Comparison of ENCODE assay signal across 10 mouse cellular contexts in the genomic region with DNA sequence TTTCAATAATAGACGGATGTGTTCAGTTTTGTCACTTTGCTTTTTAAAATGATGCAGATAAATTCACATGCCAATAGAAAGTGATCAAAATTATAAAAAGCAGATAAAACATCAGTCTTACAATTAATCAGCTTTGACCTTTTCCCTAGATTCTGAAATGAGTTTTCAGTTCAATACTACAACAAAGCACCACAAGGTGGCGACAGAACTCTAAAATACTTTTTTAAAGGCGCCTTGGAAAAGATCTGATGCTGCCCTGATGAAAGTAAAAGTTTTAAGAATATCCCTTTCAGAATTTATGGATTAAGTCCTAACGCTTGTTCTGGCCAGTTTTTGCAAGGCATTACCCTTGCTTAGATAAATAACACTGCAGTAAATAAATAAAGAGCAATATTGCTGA. TPM values are rescaled to one million over a fixed set of nuclear protein-coding genes. Genes with fewer than 3 reads are reported as not detected.
DNase-seq lines count a peak whose midpoint lies in the region; ATAC-seq and TF ChIP-seq lines count a peak whose summit lies in the region.
"Had no signal": no experiment of that assay in that cellular context is flagged by ENCODE, and none has a peak within 500 bp of the region (broad histone marks: within the 10 kb centered on the region; RNA-seq: fewer than 3 reads in every experiment).

No protein-coding gene starts in this region.

- no peaks in the 10 kb centered on the region for H3K36me3 ChIP-seq in MEL (ENCODE audit: control insufficient read depth in 1 of 2, insufficient read depth in 2 of 2, low read length in 2 of 2)
- H3K36me3 ChIP-seq in heart, embryonic 12.5 days, result no peaks in the 10 kb centered on the region
- no peaks in the 10 kb centered on the region for H3K36me3 ChIP-seq in midbrain, postnatal 0 days (ENCODE audit: insufficient read depth, low read length)
- H3K36me3 ChIP-seq: midbrain, embryonic 12.5 days had no signal

- H3K9ac ChIP-seq in MEL (ENCODE audit: control insufficient read depth, low read depth, low read length, poor library complexity, severe bottlenecking), result no peak overlapping the region
- H3K9ac ChIP-seq in heart, embryonic 12.5 days, result no peak overlapping the region
- no peak overlapping the region for H3K9ac ChIP-seq in midbrain, postnatal 0 days (replicated peaks; ENCODE audit: low read length, poor library complexity, severe bottlenecking)
- H3K9ac ChIP-seq: midbrain, embryonic 12.5 days had no signal

- H3K27me3 ChIP-seq in MEL (ENCODE audit: control insufficient read depth in 1 of 2, insufficient read depth in 2 of 2, low read length in 2 of 2), result no peaks in the 10 kb centered on the region; a peak in 1 of 4 replicates
- H3K27me3 ChIP-seq in heart, embryonic 12.5 days (replicated peaks), result no peaks in the 10 kb centered on the region
- H3K27me3 ChIP-seq in midbrain, postnatal 0 days (ENCODE audit: insufficient read depth, low read length), result no peaks in the 10 kb centered on the region
- H3K27me3 ChIP-seq: midbrain, embryonic 12.5 days had no signal

- no peak overlapping the region for H3K27ac ChIP-seq in MEL (ENCODE audit: control insufficient read depth, low read depth, low read length)
- H3K27ac ChIP-seq in heart, embryonic 12.5 days (ENCODE audit: poor library complexity, severe bottlenecking), result no peak overlapping the region
- no peak overlapping the region for H3K27ac ChIP-seq in midbrain, postnatal 0 days (ENCODE audit: low read depth, low read length)
- H3K27ac ChIP-seq: midbrain, embryonic 12.5 days had no signal

- no peak overlapping the region for H3K4me3 ChIP-seq in MEL (ENCODE audit: control insufficient read depth in 1 of 2, insufficient read depth in 1 of 2, low read depth in 2 of 2, low read length in 2 of 2)
- H3K4me3 ChIP-seq in heart, embryonic 12.5 days, result no peak overlapping the region
- H3K4me3 ChIP-seq in midbrain, postnatal 0 days (ENCODE audit: low read depth, low read length), result peak overlapping the region; percentile 2; the same call in 1 of the 2 replicates
- H3K4me3 ChIP-seq: erythroblast, embryonic 14.5 days; midbrain, embryonic 12.5 days had no signal

- WGBS in heart, embryonic 12.5 days, result under 1% methylated on average over 4 of the region's 4 CpGs
- WGBS in midbrain, postnatal 0 days, result 3% methylated on average over 4 of the region's 4 CpGs

- peak in 2 of 3 experiments; percentile 15 to 84; a peak in 4 of 6 replicates for TF ChIP-seq CTCF in MEL (IDR thresholded peaks at IDR 0.05 in 2 of 3, conservative IDR thresholded peaks at IDR 0.05 in 1 of 3; ENCODE audit: control insufficient read depth in 1 of 3, insufficient read depth in 1 of 3, low read depth in 2 of 3, low read length in 3 of 3, poor library complexity in 1 of 3, severe bottlenecking in 1 of 3)
- TF ChIP-seq CTCF in midbrain, postnatal 0 days (IDR thresholded peaks at IDR 0.05), result peak; percentile 85

- H3K4me2 ChIP-seq in heart, embryonic 12.5 days, result 0 out of 2 replicates have a peak overlapping the region, but pooled peaks have one; percentile 7
- no peak overlapping the region for H3K4me2 ChIP-seq in midbrain, postnatal 0 days (ENCODE audit: low read depth, low read length, poor library complexity, severe bottlenecking)
- H3K4me2 ChIP-seq: midbrain, embryonic 12.5 days had no signal

- ATAC-seq in heart, embryonic 12.5 days (ENCODE audit: insufficient number of reproducible peaks, low FRiP score), result no peak
- ATAC-seq in midbrain, postnatal 0 days (ENCODE audit: low FRiP score), result no peak

- peaks cover 0 to 3% of the 10 kb centered on the region in 2 experiments; a peak in 1 of 4 replicates for H3K4me1 ChIP-seq in MEL (ENCODE audit: control insufficient read depth in 1 of 2, insufficient read depth in 2 of 2, low read length in 2 of 2)
- H3K4me1 ChIP-seq in heart, embryonic 12.5 days (replicated peaks), result no peaks in the 10 kb centered on the region
- no peaks in the 10 kb centered on the region for H3K4me1 ChIP-seq in midbrain, postnatal 0 days (ENCODE audit: insufficient read depth, low read length)

- TF ChIP-seq EP300 in MEL (IDR thresholded peaks at IDR 0.05; ENCODE audit: low read depth in 1 of 2, low read length in 2 of 2), result no peak

- H3K79me2 ChIP-seq in MEL (ENCODE audit: control insufficient read depth, insufficient read depth, low read length, poor library complexity), result no peaks in the 10 kb centered on the region

- TF ChIP-seq RAD21 in MEL (IDR thresholded peaks at IDR 0.05; ENCODE audit: low read depth, low read length), result peak; percentile 92

- H3K9me3 ChIP-seq in MEL (replicated peaks; ENCODE audit: insufficient read depth, low read length), result no peaks in the 10 kb centered on the region
- H3K9me3 ChIP-seq in heart, embryonic 12.5 days (replicated peaks), result no peaks in the 10 kb centered on the region
- H3K9me3 ChIP-seq in midbrain, postnatal 0 days (ENCODE audit: low read length), result no peaks in the 10 kb centered on the region
- H3K9me3 ChIP-seq: midbrain, embryonic 12.5 days had no signal

- peak; percentile 73 for DNase-seq in layer of hippocampus, adult 11-12 months (ENCODE audit: low spot score)
- no peak for DNase-seq in layer of hippocampus, adult 9-11 months
- DNase-seq in MEL (ENCODE audit: low read depth, low spot score), result peak; percentile 64
- peak; percentile 64 for DNase-seq in cerebellum, adult 9-10 months
- peak; percentile 28 to 64 for DNase-seq in layer of hippocampus, postnatal 14 days (ENCODE audit: low spot score in 2 of 2)
- peak; percentile 77 for DNase-seq in midbrain, postnatal 0 days (ENCODE audit: low spot score)
- peak; percentile 2 for DNase-seq in yolk sac, embryonic 10.5 days (ENCODE audit: low spot score)

- TF ChIP-seq POLR2A in MEL (IDR thresholded peaks at IDR 0.05; ENCODE audit: control insufficient read depth in 1 of 2, insufficient read depth in 1 of 2, low read depth in 1 of 2, low read length in 2 of 2, poor library complexity in 1 of 2), result no peak

TF ChIP-seq in MEL, 35 proteins besides CTCF, POLR2A, EP300 and RAD21:
- TF ChIP-seq TBP (IDR thresholded peaks at IDR 0.05; ENCODE audit: low read depth, low read length) (0 out of 2 replicates have a peak, but pooled peaks have one; percentile 22), SMC3 (IDR thresholded peaks at IDR 0.05; ENCODE audit: low read depth, low read length) (peak; percentile 78), ZC3H11A (IDR thresholded peaks at IDR 0.05; ENCODE audit: low read depth, low read length) (peak; percentile 70), ZKSCAN1 (IDR thresholded peaks at IDR 0.05; ENCODE audit: low read depth, low read length) (no peak)

RNA-seq across cellular contexts. Expression of a gene that starts 12.9 kb away (rescaled TPM):
- 50.1 and 53.0 TPM in 2 replicates for total RNA-seq in MEL (2012; rRNA removed)
- 10 to 100 TPM; 61.2 to 69.0 TPM for polyA plus RNA-seq in MEL (2012; ENCODE audit: insufficient read depth in 1 of 2, insufficient read length in 2 of 2, low read depth in 1 of 2, low replicate concordance in 2 of 2, missing spikeins in 1 of 2)
- polyA plus RNA-seq in heart, embryonic 12.5 days (2016; fragmentation: Nextera tagmentation; extraction: Ambion mirVana), result 53.2 and 56.0 TPM in 2 replicates
- 100 to 1,000 TPM; 121 to 131 TPM for total RNA-seq in layer of hippocampus, postnatal 14 days (2021)
- 107 and 123 TPM in 2 replicates for total RNA-seq in midbrain, postnatal 0 days (2014; rRNA removed)
- polyA plus RNA-seq in midbrain, postnatal 0 days (2015; fragmentation: Nextera tagmentation; extraction: Ambion mirVana), result 47.0 and 53.8 TPM in 2 replicates

RNA-seq across cellular contexts. Expression of a gene that starts 48.3 kb away (rescaled TPM):
- total RNA-seq in MEL (2012; rRNA removed), result 16.0 and 21.0 TPM in 2 replicates
- polyA plus RNA-seq in MEL (2012; ENCODE audit: insufficient read depth in 1 of 2, insufficient read length in 2 of 2, low read depth in 1 of 2, low replicate concordance in 2 of 2, missing spikeins in 1 of 2), result 10 to 100 TPM in 1 of 2 experiments, not detected in 1; 18.4 TPM
- polyA plus RNA-seq in heart, embryonic 12.5 days (2016; fragmentation: Nextera tagmentation; extraction: Ambion mirVana), result 12.2 and 13.6 TPM in 2 replicates
- 10 to 100 TPM; 47.3 to 47.9 TPM for total RNA-seq in layer of hippocampus, postnatal 14 days (2021)
- total RNA-seq in midbrain, postnatal 0 days (2014; rRNA removed), result 59.3 and 66.5 TPM in 2 replicates
- polyA plus RNA-seq in midbrain, postnatal 0 days (2015; fragmentation: Nextera tagmentation; extraction: Ambion mirVana), result 25.9 and 26.1 TPM in 2 replicates
